Mouse (Mus musculus): Measurements from ENCODE around the gene Gatad2a.

The Gatad2a gene

GRCm38 (mm10) chr8:69936050-69936794 lies 60.0 kb downstream of the Gatad2a start:
- DNase-seq = no peak

GRCm38 (mm10) chr8:69935431-69935830 lies 60.8 kb downstream of the Gatad2a start:
- no peak for DNase-seq

GRCm38 (mm10) chr8:69934582-69934981 lies 61.6 kb downstream of the Gatad2a start:
- no peak for DNase-seq

GRCm38 (mm10) chr8:69933811-69934210 lies 62.4 kb downstream of the Gatad2a start:
- DNase-seq = no peak

- DNase-seq = no peak
Observed at GRCm38 (mm10) chr8:69926901-69927300, 69.3 kb downstream of the Gatad2a start.

- DNase-seq = no peak
Observed at GRCm38 (mm10) chr8:69923986-69924385, 72.2 kb downstream of the Gatad2a start.

GRCm38 (mm10) chr8:69921141-69921540 lies 75.0 kb downstream of the Gatad2a start:
- DNase-seq = no peak

- DNase-seq = peak; percentile 22 to 48
Observed at GRCm38 (mm10) chr8:69919876-69920662, 76.1 kb downstream of the Gatad2a start.

GRCm38 (mm10) chr8:69919010-69919409 lies 77.2 kb downstream of the Gatad2a start:
- peak; percentile 71 to 84 for DNase-seq

- no peak for DNase-seq
Observed at GRCm38 (mm10) chr8:69918506-69918905, 77.7 kb downstream of the Gatad2a start.

GRCm38 (mm10) chr8:69915748-69916147 lies 80.4 kb downstream of the Gatad2a start:
- DNase-seq = no peak

GRCm38 (mm10) chr8:69914526-69914925 lies 81.7 kb downstream of the Gatad2a start:
- DNase-seq = no peak

- DNase-seq = no peak
Observed at GRCm38 (mm10) chr8:69912478-69913074, 83.6 kb downstream of the Gatad2a start.

GRCm38 (mm10) chr8:69911917-69912316 lies 84.3 kb downstream of the Gatad2a start:
- DNase-seq = no peak

GRCm38 (mm10) chr8:69907106-69907505 lies 89.1 kb downstream of the Gatad2a start:
- no peak for DNase-seq

- DNase-seq = no peak
Observed at GRCm38 (mm10) chr8:69906260-69906659, 89.9 kb downstream of the Gatad2a start.

GRCm38 (mm10) chr8:69904096-69904495 lies 92.1 kb downstream of the Gatad2a start:
- no peak for DNase-seq

GRCm38 (mm10) chr8:69903063-69903542 lies 93.1 kb downstream of the Gatad2a start:
- DNase-seq = peak; percentile 99

- DNase-seq = peak; percentile 62
Observed at GRCm38 (mm10) chr8:69902163-69903062, 93.8 kb downstream of the Gatad2a start, which contains the start of the genes Tssk6, Ndufa13 and Yjefn3. Gene Tssk6 (plus strand): TSS chr8:69902184. Gene Ndufa13 (minus strand): TSS chr8:69902558. Gene Yjefn3 (minus strand): TSS chr8:69902712.

GRCm38 (mm10) chr8:69901484-69902162 lies 94.6 kb downstream of the Gatad2a start:
- peak; percentile 98 for DNase-seq

- no peak for DNase-seq
Observed at GRCm38 (mm10) chr8:69900895-69901451, 95.2 kb downstream of the Gatad2a start.

Data from cerebellum, postnatal 25 days (tissue).